Mouse (Mus musculus): ENCODE results near the gene Fosl2. TPM values are rescaled to one million over a fixed set of nuclear protein-coding genes. Genes with fewer than 3 reads are reported as not detected.
A peak's percentile ranks its signal among the peaks of the same experiment; 100 is the strongest.

The Fosl2 gene
- 13.3 and 14.3 TPM in 2 replicates for polyA plus RNA-seq (2015; fragmentation: Nextera tagmentation; extraction: Ambion mirVana)

- under 1% methylated on average over 83 of the region's 85 CpGs for WGBS
- Histone ChIP-seq H3K27me3 (ENCODE audit: control insufficient read depth, insufficient read depth, low read length) (no peaks in the 10 kb centered on the region), H3K9me3 (replicated peaks; ENCODE audit: control insufficient read depth, low read length) (no peaks in the 10 kb centered on the region), H3K27ac (ENCODE audit: low read length) (peak within 1 kb of the TSS; percentile 100), H3K4me1 (ENCODE audit: control insufficient read depth, insufficient read depth, low read length) (peaks cover 16% of the 10 kb centered on the region), H3K36me3 (ENCODE audit: control insufficient read depth, insufficient read depth, low read length) (no peaks in the 10 kb centered on the region), H3K9ac (ENCODE audit: low read length) (peak within 1 kb of the TSS; percentile 95), H3K4me3 (replicated peaks; ENCODE audit: low read length) (peak within 1 kb of the TSS; percentile 94), H3K4me2 (ENCODE audit: low read depth, low read length) (peak within 1 kb of the TSS; percentile 85)
- peak; percentile 89 for ATAC-seq (ENCODE audit: insufficient read depth, low FRiP score)
These were observed at the start of gene Fosl2 for GRCm38 (mm10) chr5:32135336-32136206. Gene Fosl2, plus strand, starts transcription at chr5:32135801.

- H3K36me3 ChIP-seq (ENCODE audit: control insufficient read depth, insufficient read depth, low read length), result no peaks in the 10 kb centered on the region
- H3K4me1 ChIP-seq (ENCODE audit: control insufficient read depth, insufficient read depth, low read length), result peaks cover 12% of the 10 kb centered on the region
- no peak overlapping the region for H3K4me2 ChIP-seq (ENCODE audit: low read depth, low read length)
- ATAC-seq (ENCODE audit: insufficient read depth, low FRiP score), result no peak
- WGBS, result 94% methylated on average over 2 of the region's 2 CpGs
- H3K9me3 ChIP-seq (replicated peaks; ENCODE audit: control insufficient read depth, low read length), result no peaks in the 10 kb centered on the region
- no peaks in the 10 kb centered on the region for H3K27me3 ChIP-seq (ENCODE audit: control insufficient read depth, insufficient read depth, low read length)
- no peak overlapping the region for H3K4me3 ChIP-seq (replicated peaks; ENCODE audit: low read length)
- no peak overlapping the region for H3K9ac ChIP-seq (ENCODE audit: low read length)
- H3K27ac ChIP-seq (ENCODE audit: low read length), result no peak overlapping the region
These were observed 49.6 kb upstream of the Fosl2 start for GRCm38 (mm10) chr5:32085971-32086370.

GRCm38 (mm10) chr5:32086526-32087090, 49.0 kb upstream of the Fosl2 start:
- H3K36me3 ChIP-seq (ENCODE audit: control insufficient read depth, insufficient read depth, low read length), result no peaks in the 10 kb centered on the region
- H3K9me3 ChIP-seq (replicated peaks; ENCODE audit: control insufficient read depth, low read length), result no peaks in the 10 kb centered on the region
- no peaks in the 10 kb centered on the region for H3K27me3 ChIP-seq (ENCODE audit: control insufficient read depth, insufficient read depth, low read length)
- WGBS, result 85% methylated on average over 6 of the region's 6 CpGs
- no peak overlapping the region for H3K27ac ChIP-seq (ENCODE audit: low read length)
- ATAC-seq (ENCODE audit: insufficient read depth, low FRiP score), result no peak
- H3K4me2 ChIP-seq (ENCODE audit: low read depth, low read length), result no peak overlapping the region
- H3K9ac ChIP-seq (ENCODE audit: low read length), result no peak overlapping the region
- peaks cover 12% of the 10 kb centered on the region for H3K4me1 ChIP-seq (ENCODE audit: control insufficient read depth, insufficient read depth, low read length)
- H3K4me3 ChIP-seq (replicated peaks; ENCODE audit: low read length), result no peak overlapping the region

DNA sequence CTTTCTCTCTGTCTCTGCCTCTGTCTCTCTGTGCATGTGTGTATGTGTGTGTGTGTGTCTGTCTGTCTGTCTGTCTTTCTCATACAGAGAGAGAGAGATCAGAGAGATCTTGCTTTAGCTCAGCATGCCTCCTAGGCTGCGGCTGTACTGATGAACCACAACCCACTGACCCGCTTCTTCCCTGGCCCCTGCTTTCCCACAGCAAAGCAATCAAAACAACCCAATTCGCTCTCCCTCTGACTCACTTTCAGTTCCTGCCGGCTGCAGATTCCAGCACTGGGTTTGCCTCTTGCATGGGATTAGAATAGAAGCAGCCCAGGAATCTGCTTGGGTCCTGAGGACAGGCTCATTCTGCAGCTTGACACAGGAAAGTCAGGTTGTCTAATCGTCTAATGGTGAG, 46.1 kb upstream of the Fosl2 start:
- Histone ChIP-seq H3K36me3 (ENCODE audit: control insufficient read depth, insufficient read depth, low read length) (no peaks in the 10 kb centered on the region), H3K9ac (ENCODE audit: low read length) (no peak overlapping the region), H3K4me2 (ENCODE audit: low read depth, low read length) (no peak overlapping the region), H3K27ac (ENCODE audit: low read length) (peak overlapping the region; percentile 39; the same call in 1 of the 2 replicates), H3K9me3 (replicated peaks; ENCODE audit: control insufficient read depth, low read length) (no peaks in the 10 kb centered on the region), H3K27me3 (ENCODE audit: control insufficient read depth, insufficient read depth, low read length) (no peaks in the 10 kb centered on the region), H3K4me1 (ENCODE audit: control insufficient read depth, insufficient read depth, low read length) (peaks cover 12% of the 10 kb centered on the region), H3K4me3 (replicated peaks; ENCODE audit: low read length) (no peak overlapping the region)
- no peak for ATAC-seq (ENCODE audit: insufficient read depth, low FRiP score)
- WGBS, result 31% methylated on average over 5 of the region's 5 CpGs

- H3K4me2 ChIP-seq (ENCODE audit: low read depth, low read length), result no peak overlapping the region
- H3K27ac ChIP-seq (ENCODE audit: low read length), result no peak overlapping the region
- ATAC-seq (ENCODE audit: insufficient read depth, low FRiP score), result no peak
- no peak overlapping the region for H3K4me3 ChIP-seq (replicated peaks; ENCODE audit: low read length)
- H3K9ac ChIP-seq (ENCODE audit: low read length), result no peak overlapping the region
- H3K27me3 ChIP-seq (ENCODE audit: control insufficient read depth, insufficient read depth, low read length), result no peaks in the 10 kb centered on the region
- H3K36me3 ChIP-seq (ENCODE audit: control insufficient read depth, insufficient read depth, low read length), result no peaks in the 10 kb centered on the region
- H3K4me1 ChIP-seq (ENCODE audit: control insufficient read depth, insufficient read depth, low read length), result peaks cover 4% of the 10 kb centered on the region; the same call in 1 of the 2 replicates
- no peaks in the 10 kb centered on the region for H3K9me3 ChIP-seq (replicated peaks; ENCODE audit: control insufficient read depth, low read length)
These were observed 43.3 kb upstream of the Fosl2 start for GRCm38 (mm10) chr5:32092281-32092680.

GRCm38 (mm10) chr5:32098691-32099090, 36.9 kb upstream of the Fosl2 start:
- Histone ChIP-seq H3K4me3 (replicated peaks; ENCODE audit: low read length) (no peak overlapping the region), H3K9me3 (replicated peaks; ENCODE audit: control insufficient read depth, low read length) (no peaks in the 10 kb centered on the region), H3K4me2 (ENCODE audit: low read depth, low read length) (no peak overlapping the region), H3K27me3 (ENCODE audit: control insufficient read depth, insufficient read depth, low read length) (no peaks in the 10 kb centered on the region), H3K4me1 (ENCODE audit: control insufficient read depth, insufficient read depth, low read length) (peaks cover 17% of the 10 kb centered on the region), H3K36me3 (ENCODE audit: control insufficient read depth, insufficient read depth, low read length) (no peaks in the 10 kb centered on the region), H3K27ac (ENCODE audit: low read length) (peak overlapping the region; percentile 9; the same call in 1 of the 2 replicates), H3K9ac (ENCODE audit: low read length) (no peak overlapping the region)
- WGBS, result 77% methylated on average over 3 of the region's 3 CpGs
- no peak for ATAC-seq (ENCODE audit: insufficient read depth, low FRiP score)

GRCm38 (mm10) chr5:32102484-32102883, 33.1 kb upstream of the Fosl2 start:
- Histone ChIP-seq H3K36me3 (ENCODE audit: control insufficient read depth, insufficient read depth, low read length) (no peaks in the 10 kb centered on the region), H3K9me3 (replicated peaks; ENCODE audit: control insufficient read depth, low read length) (no peaks in the 10 kb centered on the region), H3K9ac (ENCODE audit: low read length) (no peak overlapping the region; the same call in 1 of the 2 replicates), H3K4me1 (ENCODE audit: control insufficient read depth, insufficient read depth, low read length) (peaks cover 17% of the 10 kb centered on the region), H3K4me2 (ENCODE audit: low read depth, low read length) (no peak overlapping the region), H3K27ac (ENCODE audit: low read length) (peak overlapping the region; percentile 87), H3K4me3 (replicated peaks; ENCODE audit: low read length) (no peak overlapping the region), H3K27me3 (ENCODE audit: control insufficient read depth, insufficient read depth, low read length) (no peaks in the 10 kb centered on the region)
- peak; percentile 70 for ATAC-seq (ENCODE audit: insufficient read depth, low FRiP score)
- 19% methylated on average over 5 of the region's 5 CpGs for WGBS

DNA sequence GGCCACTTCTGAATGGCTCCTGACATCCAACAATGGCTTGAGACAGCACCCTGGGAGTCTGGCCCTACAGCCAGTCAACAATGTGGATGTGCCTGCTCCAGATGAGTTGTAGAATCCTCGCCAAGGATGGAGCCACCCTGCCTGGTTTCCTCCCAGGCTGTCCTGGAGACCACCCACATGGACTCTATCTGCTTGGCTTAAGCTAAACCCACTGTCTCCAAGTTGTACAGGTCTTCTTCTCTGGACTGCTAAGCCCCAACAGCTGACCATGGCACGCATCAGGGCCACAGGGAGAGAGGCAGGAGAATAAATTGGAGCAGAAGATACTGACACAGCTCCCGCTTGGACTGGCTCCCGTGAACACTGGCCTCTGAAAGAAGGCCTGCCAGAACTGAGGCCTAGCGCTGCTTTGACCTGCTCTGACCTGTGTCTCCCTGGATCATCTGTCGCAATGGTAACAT, 32.6 kb upstream of the Fosl2 start:
- Histone ChIP-seq H3K4me2 (ENCODE audit: low read depth, low read length) (no peak overlapping the region), H3K36me3 (ENCODE audit: control insufficient read depth, insufficient read depth, low read length) (no peaks in the 10 kb centered on the region), H3K4me3 (replicated peaks; ENCODE audit: low read length) (no peak overlapping the region), H3K4me1 (ENCODE audit: control insufficient read depth, insufficient read depth, low read length) (peaks cover 17% of the 10 kb centered on the region), H3K9me3 (replicated peaks; ENCODE audit: control insufficient read depth, low read length) (no peaks in the 10 kb centered on the region), H3K27ac (ENCODE audit: low read length) (peak overlapping the region; percentile 87), H3K27me3 (ENCODE audit: control insufficient read depth, insufficient read depth, low read length) (no peaks in the 10 kb centered on the region), H3K9ac (ENCODE audit: low read length) (no peak overlapping the region)
- 60% methylated on average over 6 of the region's 6 CpGs for WGBS
- peak; percentile 56; the same call in 1 of the 2 replicates for ATAC-seq (ENCODE audit: insufficient read depth, low FRiP score)

DNA sequence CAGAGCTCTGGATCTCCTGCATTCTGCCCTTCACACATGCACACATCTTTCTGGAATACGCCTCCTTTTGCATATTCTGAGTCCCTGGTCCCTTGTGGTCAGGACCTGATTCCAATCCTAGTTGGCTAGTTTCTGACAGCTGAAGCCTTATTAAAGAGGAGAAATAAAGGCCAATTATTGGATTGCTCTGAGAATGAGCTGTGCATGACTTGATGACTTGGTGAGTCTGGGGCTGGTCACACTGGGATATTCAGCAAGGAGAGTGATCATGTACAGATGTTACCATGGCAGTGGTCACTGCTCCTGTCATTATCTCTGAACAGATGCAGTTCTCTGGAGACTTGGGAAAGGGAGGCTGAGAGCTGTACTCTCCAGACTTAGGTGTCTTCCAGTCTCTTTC, 32.1 kb upstream of the Fosl2 start:
- peak overlapping the region; percentile 87 for H3K27ac ChIP-seq (ENCODE audit: low read length)

More for the DNA sequence above, 32.1 kb upstream of the Fosl2 start:
- no peak overlapping the region for H3K4me2 ChIP-seq (ENCODE audit: low read depth, low read length)
- 79% methylated on average over 1 of the region's 1 CpGs for WGBS
- H3K9ac ChIP-seq (ENCODE audit: low read length), result no peak overlapping the region
- H3K36me3 ChIP-seq (ENCODE audit: control insufficient read depth, insufficient read depth, low read length), result no peaks in the 10 kb centered on the region
- no peak for ATAC-seq (ENCODE audit: insufficient read depth, low FRiP score)
- no peaks in the 10 kb centered on the region for H3K27me3 ChIP-seq (ENCODE audit: control insufficient read depth, insufficient read depth, low read length)
- no peaks in the 10 kb centered on the region for H3K9me3 ChIP-seq (replicated peaks; ENCODE audit: control insufficient read depth, low read length)
- peaks cover 17% of the 10 kb centered on the region for H3K4me1 ChIP-seq (ENCODE audit: control insufficient read depth, insufficient read depth, low read length)
- no peak overlapping the region for H3K4me3 ChIP-seq (replicated peaks; ENCODE audit: low read length)
